Mouse (Mus musculus): ENCODE data around the gene Ppm1e. TPM values are rescaled to one million over a fixed set of nuclear protein-coding genes. Genes with fewer than 3 reads are reported as not detected.

Ppm1e gene
- total and polyA plus RNA-seq, 2 experiments from 2014 or later = 4.3 to 10.3 TPM

DNA sequence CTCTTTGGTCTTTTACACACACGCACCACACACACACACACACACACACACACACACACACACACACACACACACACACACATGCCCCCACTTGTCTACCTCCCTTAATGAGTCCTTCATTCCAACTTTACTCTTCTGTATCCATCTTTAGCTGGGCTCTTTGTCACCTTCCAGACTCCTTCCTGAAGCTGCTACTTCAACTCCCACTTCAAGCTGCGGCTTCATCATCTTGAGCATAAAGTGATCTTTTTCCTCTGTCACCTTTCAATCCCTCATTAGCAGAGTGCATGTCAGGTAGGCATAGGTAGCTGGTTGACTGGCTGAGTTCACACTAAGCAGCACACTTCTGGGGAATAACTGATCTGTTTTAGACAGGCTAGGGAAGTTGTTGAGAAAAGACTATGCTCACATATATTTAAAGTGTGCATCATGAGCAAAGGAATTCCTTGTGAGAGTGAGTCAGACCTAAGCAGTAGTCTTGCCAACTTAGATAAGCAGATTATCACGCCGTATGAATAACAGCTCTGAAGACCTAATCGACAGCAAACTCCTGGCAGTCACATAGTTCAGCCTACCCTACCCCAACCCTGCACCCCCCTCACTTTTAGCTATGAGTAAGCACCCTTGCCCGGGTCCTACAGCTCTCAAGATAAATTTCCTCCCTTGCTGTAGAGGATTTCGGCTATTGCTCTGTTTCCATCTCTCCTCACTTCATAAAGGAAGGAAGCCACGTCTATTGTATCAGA is 49.3 kb downstream of the Ppm1e start:
- Histone ChIP-seq H3K27ac (ENCODE audit: low read depth) (peak overlapping the region; percentile 81), H3K4me1 (ENCODE audit: control insufficient read depth, insufficient read depth) (peaks cover 16% of the 10 kb centered on the region), H3K27me3 (ENCODE audit: control insufficient read depth, insufficient read depth, low read length) (no peaks in the 10 kb centered on the region), H3K9me3 (replicated peaks; ENCODE audit: control insufficient read depth, low read length) (no peaks in the 10 kb centered on the region), H3K4me2 (ENCODE audit: low read depth, low read length) (peak overlapping the region; percentile 32), H3K36me3 (replicated peaks; ENCODE audit: control insufficient read depth, insufficient read depth, low read length) (no peaks in the 10 kb centered on the region), H3K4me3 (ENCODE audit: low read depth, low read length) (peak overlapping the region; percentile 10; the same call in 1 of the 2 replicates), H3K9ac (replicated peaks; ENCODE audit: low read depth, low read length) (no peak overlapping the region)
- TF ChIP-seq EP300 (IDR thresholded peaks at IDR 0.05; ENCODE audit: low read depth) (0 out of 2 replicates have a peak, but pooled peaks have one; percentile 27), CTCF (IDR thresholded peaks at IDR 0.05; ENCODE audit: low read depth) (no peak)
- DNase-seq (ENCODE audit: low spot score) (peak; percentile 26), ATAC-seq (ENCODE audit: insufficient read depth, low read depth) (peak; percentile 73)
- 14% methylated on average over 8 of the region's 8 CpGs for WGBS

GRCm38 (mm10) chr11:87299066-87299465 is 59.8 kb downstream of the Ppm1e start:
- peak; percentile 79 for DNase-seq (ENCODE audit: low spot score)
- H3K9ac ChIP-seq (replicated peaks; ENCODE audit: low read depth, low read length) = no peak overlapping the region

GRCm38 (mm10) chr11:87296467-87296866 is 62.4 kb downstream of the Ppm1e start:
- ATAC-seq (ENCODE audit: insufficient read depth, low read depth) = no peak
- WGBS = 70% methylated on average over 6 of the region's 6 CpGs

More at GRCm38 (mm10) chr11:87299066-87299465, 59.8 kb downstream of the Ppm1e start:
- H3K27me3 ChIP-seq (ENCODE audit: control insufficient read depth, insufficient read depth, low read length) = no peaks in the 10 kb centered on the region
- no peak overlapping the region for H3K4me3 ChIP-seq (ENCODE audit: low read depth, low read length)
- WGBS = 34% methylated on average over 5 of the region's 5 CpGs
- no peak for TF ChIP-seq EP300 (IDR thresholded peaks at IDR 0.05; ENCODE audit: low read depth)
- no peak for TF ChIP-seq CTCF (IDR thresholded peaks at IDR 0.05; ENCODE audit: low read depth)
- peak overlapping the region; percentile 4 for H3K4me2 ChIP-seq (ENCODE audit: low read depth, low read length)
- H3K27ac ChIP-seq (ENCODE audit: low read depth) = peak overlapping the region; percentile 81
- no peaks in the 10 kb centered on the region for H3K36me3 ChIP-seq (replicated peaks; ENCODE audit: control insufficient read depth, insufficient read depth, low read length)
- H3K4me1 ChIP-seq (ENCODE audit: control insufficient read depth, insufficient read depth) = peaks cover 20% of the 10 kb centered on the region
- ATAC-seq (ENCODE audit: insufficient read depth, low read depth) = peak; percentile 70
- H3K9me3 ChIP-seq (replicated peaks; ENCODE audit: control insufficient read depth, low read length) = no peaks in the 10 kb centered on the region

GRCm38 (mm10) chr11:87295636-87296035 is 63.2 kb downstream of the Ppm1e start:
- no peak overlapping the region for H3K4me3 ChIP-seq (ENCODE audit: low read depth, low read length)
- no peaks in the 10 kb centered on the region for H3K9me3 ChIP-seq (replicated peaks; ENCODE audit: control insufficient read depth, low read length)
- H3K27ac ChIP-seq (ENCODE audit: low read depth) = no peak overlapping the region
- no peaks in the 10 kb centered on the region for H3K36me3 ChIP-seq (replicated peaks; ENCODE audit: control insufficient read depth, insufficient read depth, low read length)
- no peak overlapping the region for H3K4me2 ChIP-seq (ENCODE audit: low read depth, low read length)
- H3K27me3 ChIP-seq (ENCODE audit: control insufficient read depth, insufficient read depth, low read length) = no peaks in the 10 kb centered on the region
- no peak for DNase-seq (ENCODE audit: low spot score)
- ATAC-seq (ENCODE audit: insufficient read depth, low read depth) = no peak
- peaks cover 26% of the 10 kb centered on the region for H3K4me1 ChIP-seq (ENCODE audit: control insufficient read depth, insufficient read depth)
- no peak for TF ChIP-seq EP300 (IDR thresholded peaks at IDR 0.05; ENCODE audit: low read depth)
- TF ChIP-seq CTCF (IDR thresholded peaks at IDR 0.05; ENCODE audit: low read depth) = no peak
- 85% methylated on average over 2 of the region's 2 CpGs for WGBS
- H3K9ac ChIP-seq (replicated peaks; ENCODE audit: low read depth, low read length) = no peak overlapping the region

More at GRCm38 (mm10) chr11:87296467-87296866, 62.4 kb downstream of the Ppm1e start:
- no peaks in the 10 kb centered on the region for H3K36me3 ChIP-seq (replicated peaks; ENCODE audit: control insufficient read depth, insufficient read depth, low read length)
- no peaks in the 10 kb centered on the region for H3K27me3 ChIP-seq (ENCODE audit: control insufficient read depth, insufficient read depth, low read length)
- H3K9me3 ChIP-seq (replicated peaks; ENCODE audit: control insufficient read depth, low read length) = no peaks in the 10 kb centered on the region
- peaks cover 20% of the 10 kb centered on the region for H3K4me1 ChIP-seq (ENCODE audit: control insufficient read depth, insufficient read depth)
- DNase-seq (ENCODE audit: low spot score) = no peak
- H3K9ac ChIP-seq (replicated peaks; ENCODE audit: low read depth, low read length) = no peak overlapping the region
- no peak for TF ChIP-seq EP300 (IDR thresholded peaks at IDR 0.05; ENCODE audit: low read depth)
- no peak for TF ChIP-seq CTCF (IDR thresholded peaks at IDR 0.05; ENCODE audit: low read depth)
- H3K4me3 ChIP-seq (ENCODE audit: low read depth, low read length) = no peak overlapping the region
- H3K27ac ChIP-seq (ENCODE audit: low read depth) = peak overlapping the region; percentile 28
- no peak overlapping the region for H3K4me2 ChIP-seq (ENCODE audit: low read depth, low read length)

GRCm38 (mm10) chr11:87289313-87289712 is 69.5 kb downstream of the Ppm1e start:
- 90% methylated on average over 8 of the region's 8 CpGs for WGBS
- no peak overlapping the region for H3K27ac ChIP-seq (ENCODE audit: low read depth)
- ATAC-seq (ENCODE audit: insufficient read depth, low read depth) = no peak
- H3K27me3 ChIP-seq (ENCODE audit: control insufficient read depth, insufficient read depth, low read length) = no peaks in the 10 kb centered on the region
- H3K4me3 ChIP-seq (ENCODE audit: low read depth, low read length) = no peak overlapping the region
- no peaks in the 10 kb centered on the region for H3K36me3 ChIP-seq (replicated peaks; ENCODE audit: control insufficient read depth, insufficient read depth, low read length)
- H3K9ac ChIP-seq (replicated peaks; ENCODE audit: low read depth, low read length) = no peak overlapping the region
- no peak for TF ChIP-seq CTCF (IDR thresholded peaks at IDR 0.05; ENCODE audit: low read depth)
- TF ChIP-seq EP300 (IDR thresholded peaks at IDR 0.05; ENCODE audit: low read depth) = no peak
- H3K4me2 ChIP-seq (ENCODE audit: low read depth, low read length) = no peak overlapping the region
- no peaks in the 10 kb centered on the region; the same call in 1 of the 2 replicates for H3K9me3 ChIP-seq (replicated peaks; ENCODE audit: control insufficient read depth, low read length)
- H3K4me1 ChIP-seq (ENCODE audit: control insufficient read depth, insufficient read depth) = peaks cover 8% of the 10 kb centered on the region
- no peak for DNase-seq (ENCODE audit: low spot score)

Measured in heart, postnatal 0 days (tissue).